Mouse (Mus musculus) midbrain, embryonic 14.5 days (tissue): ENCODE data around the gene Hist1h2bq. TPM values are rescaled to one million over a fixed set of nuclear protein-coding genes. Genes with fewer than 3 reads are reported as not detected.
"Not testable (repeated sequence)": the region's sequence is repeated elsewhere in the genome, so short reads cannot be mapped to it uniquely, and the experiment has no call there.

Source experiments
- ATAC-seq: fragments of 200-750 bp; cut with Nextera tagmentation; 2 replicates; pipeline ENCODE4 v1.8.0; 2017; ENCODE audit warnings: moderate number of reproducible peaks, moderate library complexity; ENCODE audit not compliant: low FRiP score, low TSS enrichment
- DNase-seq: peaks from one replicate; pipeline ENCODE4 v3.0.0-alpha.2; 2015
- H3K27ac ChIP-seq: fragments of 300-500 bp; sonication (generic); replicated peaks from 2 replicates; pipeline ENCODE4 v1.5.1; 2014; ENCODE audit warnings: mild to moderate bottlenecking, low read depth, low read length, moderate library complexity
- H3K27me3 ChIP-seq: fragments of 300-500 bp; sonication (generic); 2 replicates; pipeline ENCODE4 v1.6.1; 2014; ENCODE audit warnings: low read length, control low read depth, mixed read lengths; ENCODE audit not compliant: control insufficient read depth, insufficient read depth
- H3K36me3 ChIP-seq: fragments of 300-500 bp; sonication (generic); 2 replicates; pipeline ENCODE4 v1.6.1; 2014; ENCODE audit warnings: low read length, control low read depth; ENCODE audit not compliant: control insufficient read depth, insufficient read depth
- H3K4me1 ChIP-seq: fragments of 300-500 bp; sonication (generic); 2 replicates; pipeline ENCODE4 v1.6.1; 2014; ENCODE audit warnings: mild to moderate bottlenecking, antibody characterized with exemption, low read length, control low read depth; ENCODE audit not compliant: control insufficient read depth, insufficient read depth
- H3K4me2 ChIP-seq: fragments of 300-500 bp; sonication (generic); 2 replicates; pipeline ENCODE4 v1.6.1; 2014; ENCODE audit warnings: mild to moderate bottlenecking, low read length, moderate library complexity
- H3K4me3 ChIP-seq: fragments of 300-500 bp; sonication (generic); replicated peaks from 2 replicates; pipeline ENCODE4 v1.5.1; 2014; ENCODE audit warnings: low read depth, low read length
- H3K9ac ChIP-seq: fragments of 300-500 bp; sonication (generic); replicated peaks from 2 replicates; pipeline ENCODE4 v1.6.1; 2014; ENCODE audit warnings: mild to moderate bottlenecking, low read length, moderate library complexity
- H3K9me3 ChIP-seq: fragments of 300-500 bp; sonication (generic); 2 replicates; pipeline ENCODE4 v1.6.1; 2016; ENCODE audit warnings: low read length, control low read depth, mixed read lengths; ENCODE audit not compliant: control insufficient read depth
- WGBS: fragments of 180-500 bp; shearing (Covaris S2); extraction: QIAGEN DNeasy Blood & Tissue Kit; methylation state at CpG from one replicate; pipeline ENCODE4 v1.1.7; 2014; 5-methylcytosine and 5-hydroxymethylcytosine counted together
- polyA plus RNA-seq: library from polyadenylated mRNA; unstranded; fragments of >200 nt; fragmentation: Nextera tagmentation; extraction: Ambion mirVana; gene quantifications from 2 replicates; pipeline ENCODE4 v1.2.1, GENCODE M21; 2014

The Hist1h2bq gene
- polyA plus RNA-seq, result 4.2 and 4.5 TPM in 2 replicates

DNA sequence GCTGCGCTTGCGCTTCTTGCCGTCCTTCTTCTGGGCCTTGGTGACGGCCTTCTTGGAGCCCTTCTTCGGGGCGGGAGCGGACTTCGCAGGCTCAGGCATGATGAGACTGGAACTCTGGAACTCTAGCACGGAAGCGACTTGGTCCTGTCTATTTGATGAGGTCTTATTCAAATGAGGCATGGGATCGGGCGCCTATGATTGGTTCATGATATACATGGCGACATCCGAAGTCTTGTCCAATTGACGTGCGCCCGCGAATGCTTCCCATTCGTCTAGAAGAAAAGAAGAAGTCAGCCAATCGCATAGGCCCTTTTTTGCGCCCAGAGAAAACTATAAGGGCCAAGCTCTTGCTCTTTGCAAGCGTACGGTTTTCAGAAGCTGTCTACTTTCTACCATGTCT, at the start of gene Hist1h2bq, which contains the start of gene Hist1h2ao:
TSS of gene Hist1h2bq (minus strand) at position 125 of the 400 bp plus-strand sequence.
TSS of gene Hist1h2ao (plus strand) at position 393 of the 400 bp plus-strand sequence.
- H3K4me2 ChIP-seq, H3K9ac ChIP-seq, DNase-seq, H3K27ac ChIP-seq, H3K36me3 ChIP-seq, H3K4me1 ChIP-seq, H3K9me3 ChIP-seq, H3K27me3 ChIP-seq, H3K4me3 ChIP-seq: not testable (repeated sequence)
- no CpG with 5 or more reads among the region's 23 CpGs for WGBS
- peak; percentile 98 for ATAC-seq

- H3K4me1 ChIP-seq, result no peaks in the 10 kb centered on the region
- H3K27me3 ChIP-seq, result no peaks in the 10 kb centered on the region
- peak overlapping the region; percentile 49 for H3K4me2 ChIP-seq
- H3K36me3 ChIP-seq, result no peaks in the 10 kb centered on the region
- no peaks in the 10 kb centered on the region for H3K9me3 ChIP-seq
- peak overlapping the region; percentile 36 for H3K4me3 ChIP-seq
- DNase-seq (peak; percentile 80), ATAC-seq (no peak)
- no peak overlapping the region for H3K27ac ChIP-seq
- under 1% methylated on average over 15 of the region's 15 CpGs for WGBS
- peak overlapping the region; percentile 49 for H3K9ac ChIP-seq
Observed at GRCm38 (mm10) chr13:21855698-21856162, 45.7 kb upstream of the Hist1h2bq start.

DNA sequence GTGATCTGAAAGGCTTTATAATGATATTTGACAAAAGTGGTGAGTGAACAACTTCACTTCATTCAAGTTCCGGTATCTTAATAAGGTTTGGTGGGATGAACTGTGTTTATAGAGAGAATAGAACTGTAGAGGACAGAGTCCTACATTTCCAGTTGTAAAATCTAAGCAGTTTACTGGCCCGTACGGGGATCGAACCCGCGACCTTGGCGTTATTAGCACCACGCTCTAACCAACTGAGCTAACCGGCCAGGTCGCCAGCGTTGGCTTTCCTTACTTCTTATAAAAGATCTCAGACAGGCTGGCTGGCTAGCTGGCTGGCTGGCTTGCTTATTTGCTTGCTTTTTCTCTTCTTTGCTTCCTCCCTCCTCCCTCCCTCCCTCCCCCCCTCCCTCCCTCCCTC, 45.1 kb upstream of the Hist1h2bq start:
- no peak overlapping the region for H3K27ac ChIP-seq
- no peaks in the 10 kb centered on the region for H3K36me3 ChIP-seq
- H3K4me2 ChIP-seq, result peak overlapping the region; percentile 49
- peak; percentile 76 for DNase-seq
- 1% methylated on average over 11 of the region's 11 CpGs for WGBS
- no peak overlapping the region for H3K9ac ChIP-seq
- H3K27me3 ChIP-seq, result no peaks in the 10 kb centered on the region
- no peaks in the 10 kb centered on the region for H3K9me3 ChIP-seq
- H3K4me1 ChIP-seq, result no peaks in the 10 kb centered on the region
- ATAC-seq, result peak; percentile 60; the same call in 1 of the 2 replicates
- peak overlapping the region; percentile 36 for H3K4me3 ChIP-seq

GRCm38 (mm10) chr13:21852215-21852945, 42.4 kb upstream of the Hist1h2bq start:
- 78% methylated on average over 3 of the region's 3 CpGs for WGBS
- Histone ChIP-seq H3K27ac (no peak overlapping the region), H3K36me3 (no peaks in the 10 kb centered on the region), H3K27me3 (no peaks in the 10 kb centered on the region), H3K9ac (no peak overlapping the region), H3K4me3 (no peak overlapping the region), H3K4me2 (no peak overlapping the region), H3K4me1 (no peaks in the 10 kb centered on the region), H3K9me3 (no peaks in the 10 kb centered on the region)
- no peak for ATAC-seq
- no peak for DNase-seq

DNA sequence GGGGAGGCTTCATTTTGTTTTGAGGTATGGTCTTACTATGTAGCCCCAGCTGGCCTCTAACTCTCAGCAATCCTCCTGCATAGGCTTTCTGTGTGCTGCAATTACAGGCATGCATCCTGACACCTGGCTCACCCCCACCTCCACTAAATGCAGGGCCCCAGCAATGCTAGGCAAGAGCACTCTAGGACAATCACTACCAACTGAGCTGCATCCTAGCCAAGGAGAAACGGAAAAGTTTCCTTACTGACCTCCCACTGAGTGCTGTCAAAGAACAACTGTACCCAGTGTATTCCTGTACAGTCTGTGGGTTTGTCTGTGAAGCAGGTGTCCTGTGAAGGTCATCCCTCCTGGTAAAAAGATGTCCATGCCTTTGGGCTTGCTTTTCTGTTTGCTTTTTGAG, 40.7 kb upstream of the Hist1h2bq start:
- not testable (repeated sequence) for H3K4me1 ChIP-seq, H3K27ac ChIP-seq, H3K9me3 ChIP-seq, DNase-seq, ATAC-seq, H3K36me3 ChIP-seq, H3K27me3 ChIP-seq, H3K9ac ChIP-seq, H3K4me3 ChIP-seq, H3K4me2 ChIP-seq
- WGBS, result 39% methylated on average over 1 of the region's 1 CpGs

DNA sequence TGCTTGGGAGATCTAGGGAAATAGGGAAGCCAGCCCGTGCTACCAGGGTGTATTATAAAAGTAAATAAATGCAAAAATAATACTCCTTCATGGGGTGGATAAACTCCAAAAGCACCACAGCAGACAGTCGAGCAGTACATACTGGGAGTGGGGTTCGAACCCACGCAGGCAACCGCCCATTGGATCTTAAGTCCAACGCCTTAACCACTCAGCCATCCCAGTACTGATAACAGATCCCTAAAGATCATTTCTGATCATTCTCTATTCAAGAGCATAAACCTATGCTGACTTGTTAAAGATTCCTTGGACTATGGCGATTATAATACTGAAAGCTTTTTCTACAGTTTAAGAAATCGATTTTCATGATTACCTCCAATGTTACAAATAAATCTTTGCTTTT, 37.9 kb upstream of the Hist1h2bq start:
- no peak for ATAC-seq

DNA sequence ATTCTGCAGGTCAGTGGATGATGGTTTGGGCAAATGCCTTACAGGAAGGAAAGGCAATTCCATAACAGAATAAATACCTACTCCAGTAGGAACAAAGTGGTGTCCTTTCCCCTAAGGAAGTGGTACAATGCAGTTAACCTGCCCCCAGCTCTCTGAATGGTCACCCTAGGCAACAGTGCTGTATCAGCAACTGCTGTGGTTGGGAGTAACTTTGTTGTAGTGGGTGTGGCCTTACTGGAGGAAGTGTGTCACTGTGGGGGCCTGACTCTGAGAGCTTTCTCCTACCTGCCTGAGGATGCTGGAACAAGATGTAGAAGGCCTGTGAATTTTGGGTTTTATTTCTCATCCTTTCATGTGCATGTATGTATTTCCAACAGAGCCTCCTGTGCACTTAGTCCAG, 36.4 kb upstream of the Hist1h2bq start:
- not testable (repeated sequence) for H3K9ac ChIP-seq, DNase-seq, H3K4me2 ChIP-seq, H3K27me3 ChIP-seq, H3K4me1 ChIP-seq, H3K36me3 ChIP-seq, H3K27ac ChIP-seq, ATAC-seq, H3K9me3 ChIP-seq, H3K4me3 ChIP-seq

More for the DNA sequence above, 37.9 kb upstream of the Hist1h2bq start:
- no peaks in the 10 kb centered on the region for H3K4me1 ChIP-seq
- H3K9ac ChIP-seq, result no peak overlapping the region
- DNase-seq, result peak; percentile 12
- no peaks in the 10 kb centered on the region for H3K36me3 ChIP-seq
- H3K4me3 ChIP-seq, result no peak overlapping the region
- H3K27me3 ChIP-seq, result no peaks in the 10 kb centered on the region
- no peak overlapping the region for H3K4me2 ChIP-seq
- no peaks in the 10 kb centered on the region for H3K9me3 ChIP-seq
- H3K27ac ChIP-seq, result no peak overlapping the region
- WGBS, result 18% methylated on average over 8 of the region's 8 CpGs

GRCm38 (mm10) chr13:21840508-21840907, 30.5 kb upstream of the Hist1h2bq start:
- H3K9ac ChIP-seq, DNase-seq, H3K9me3 ChIP-seq, H3K4me2 ChIP-seq, H3K4me1 ChIP-seq, H3K27ac ChIP-seq, H3K4me3 ChIP-seq, H3K36me3 ChIP-seq, H3K27me3 ChIP-seq: not testable (repeated sequence)
- WGBS, result no CpG with 5 or more reads among the region's 4 CpGs
- peak; percentile 48; the same call in 1 of the 2 replicates for ATAC-seq

GRCm38 (mm10) chr13:21833461-21833860, 23.5 kb upstream of the Hist1h2bq start, which contains the start of the genes Hist1h2ap and Hist1h2br:
Hist1h2ap (minus strand) TSS chr13:21833507.
Hist1h2br (plus strand) TSS chr13:21833743.
- not testable (repeated sequence) for H3K27me3 ChIP-seq, H3K9me3 ChIP-seq, H3K4me3 ChIP-seq, H3K9ac ChIP-seq, H3K36me3 ChIP-seq, H3K27ac ChIP-seq, H3K4me1 ChIP-seq, DNase-seq, H3K4me2 ChIP-seq
- ATAC-seq, result peak; percentile 95
- no CpG with 5 or more reads among the region's 24 CpGs for WGBS
